Comparison of ENCODE assay signal across 8 mouse cellular contexts in genomic region chr11:29245988-29246387, GRCm38 (mm10). TPM values are rescaled to one million over a fixed set of nuclear protein-coding genes. Genes with fewer than 3 reads are reported as not detected.
DNase-seq lines count a peak whose midpoint lies in the region; ATAC-seq and TF ChIP-seq lines count a peak whose summit lies in the region.

No protein-coding gene starts in this region.

- no peak overlapping the region for H3K27ac ChIP-seq in kidney, embryonic 16.5 days (ENCODE audit: low read length)
- no peak overlapping the region for H3K27ac ChIP-seq in brown adipose tissue, adult 24 weeks (replicated peaks; ENCODE audit: low read depth, low read length)
- H3K27ac ChIP-seq in intestine, embryonic 14.5 days (ENCODE audit: low read depth): no peak overlapping the region

- WGBS in kidney, embryonic 16.5 days: 55% methylated on average over 4 of the region's 4 CpGs
- WGBS in intestine, embryonic 14.5 days: 55% methylated on average over 4 of the region's 4 CpGs

- H3K9me3 ChIP-seq in kidney, embryonic 16.5 days (ENCODE audit: low read length): no peaks in the 10 kb centered on the region
- H3K9me3 ChIP-seq in intestine, embryonic 14.5 days (ENCODE audit: control insufficient read depth, low read length): no peaks in the 10 kb centered on the region

- H3K4me3 ChIP-seq in kidney, embryonic 16.5 days (ENCODE audit: low read length): peak overlapping the region; percentile 87
- H3K4me3 ChIP-seq in brown adipose tissue, adult 24 weeks (ENCODE audit: insufficient read depth, low read depth, low read length): peak overlapping the region; percentile 23
- H3K4me3 ChIP-seq in intestine, embryonic 14.5 days (ENCODE audit: low read depth, low read length): peak overlapping the region; percentile 90
- H3K4me3 ChIP-seq in myocyte: peak overlapping the region; percentile 67

- ATAC-seq in kidney, embryonic 16.5 days (ENCODE audit: low FRiP score, low TSS enrichment): no peak
- no peak for ATAC-seq in intestine, embryonic 14.5 days (replicated peaks; ENCODE audit: low FRiP score, low TSS enrichment, low read depth)
- no peak for ATAC-seq in megakaryocyte-erythroid progenitor cell, adult 5-6 weeks (replicated peaks; ENCODE audit: low FRiP score, low TSS enrichment, poor library complexity, severe bottlenecking)

- peaks cover 20% of the 10 kb centered on the region for H3K36me3 ChIP-seq in kidney, embryonic 16.5 days (ENCODE audit: insufficient read depth, low read length)
- H3K36me3 ChIP-seq in intestine, embryonic 14.5 days (ENCODE audit: control insufficient read depth, insufficient read depth, low read length): peaks cover 25% of the 10 kb centered on the region
- H3K36me3 ChIP-seq in myocyte (ENCODE audit: control insufficient read depth, insufficient read depth): no peaks in the 10 kb centered on the region

- no peak for DNase-seq in kidney, adult 11 months
- no peak for DNase-seq in intestine, embryonic 14.5 days (ENCODE audit: low spot score)
- DNase-seq in thymus, postnatal 25 days: no peak
- DNase-seq in thymus, postnatal 0 days (ENCODE audit: low spot score): no peak

- TF ChIP-seq POLR2A in myocyte (IDR thresholded peaks at IDR 0.05; ENCODE audit: insufficient read length, low read depth): no peak

- H3K79me2 ChIP-seq in myocyte (ENCODE audit: control insufficient read depth, insufficient read depth): peaks cover 8% of the 10 kb centered on the region

- no peak overlapping the region for H3ac ChIP-seq in myocyte (ENCODE audit: control insufficient read depth, insufficient read length)

- peaks cover 14% of the 10 kb centered on the region for H3K4me1 ChIP-seq in kidney, embryonic 16.5 days (ENCODE audit: insufficient read depth, low read length)
- no peaks in the 10 kb centered on the region for H3K4me1 ChIP-seq in brown adipose tissue, adult 24 weeks (ENCODE audit: control insufficient read depth, insufficient read depth, insufficient read length, low read length)
- H3K4me1 ChIP-seq in intestine, embryonic 14.5 days (replicated peaks; ENCODE audit: control insufficient read depth, insufficient read depth, low read length): peaks cover 10% of the 10 kb centered on the region

- H3K27me3 ChIP-seq in kidney, embryonic 16.5 days (ENCODE audit: insufficient read depth, low read length): no peaks in the 10 kb centered on the region
- no peaks in the 10 kb centered on the region for H3K27me3 ChIP-seq in intestine, embryonic 14.5 days (replicated peaks; ENCODE audit: control insufficient read depth, insufficient read depth, low read length)
- H3K27me3 ChIP-seq in myocyte (ENCODE audit: control insufficient read depth, insufficient read depth, insufficient read length): no peaks in the 10 kb centered on the region

- no peak overlapping the region for H3K9ac ChIP-seq in kidney, embryonic 16.5 days (replicated peaks; ENCODE audit: low read length)
- H3K9ac ChIP-seq in intestine, embryonic 14.5 days (ENCODE audit: low read length): peak overlapping the region; percentile 51; the same call in 1 of the 2 replicates

- H3K4me2 ChIP-seq in kidney, embryonic 16.5 days (replicated peaks; ENCODE audit: low read depth, low read length): peak overlapping the region; percentile 71
- H3K4me2 ChIP-seq in intestine, embryonic 14.5 days (ENCODE audit: low read length): peak overlapping the region; percentile 62
- H3K4me2 ChIP-seq in myocyte (ENCODE audit: low read depth): peak overlapping the region; percentile 96

TF ChIP-seq in myocyte, 11 proteins besides CTCF, POLR2A, EP300 and RAD21:
- no peak for TF ChIP-seq E2F4 (IDR thresholded peaks at IDR 0.05; ENCODE audit: insufficient read depth)
- no peak for TF ChIP-seq MAX (IDR thresholded peaks at IDR 0.05; ENCODE audit: low read depth)
- no peak for TF ChIP-seq POLR2AphosphoS2 (IDR thresholded peaks at IDR 0.05; ENCODE audit: insufficient read length, low read depth)
- TF ChIP-seq MYOG (IDR thresholded peaks at IDR 0.05; ENCODE audit: control insufficient read depth in 1 of 3, insufficient read depth in 1 of 3, insufficient read length in 2 of 3, low read depth in 2 of 3): no peak
- no peak for TF ChIP-seq SRF (IDR thresholded peaks at IDR 0.05; ENCODE audit: control insufficient read depth, insufficient read length, low read depth)
- no peak for TF ChIP-seq TCF3 (IDR thresholded peaks at IDR 0.05; ENCODE audit: insufficient read length, low read depth)
- TF ChIP-seq USF1 (IDR thresholded peaks at IDR 0.05; ENCODE audit: low read depth): no peak
- no peak for TF ChIP-seq TCF12 (IDR thresholded peaks at IDR 0.05; ENCODE audit: insufficient read depth, poor library complexity, severe bottlenecking)
- no peak for TF ChIP-seq REST (IDR thresholded peaks at IDR 0.05; ENCODE audit: insufficient read depth, insufficient read length)
- no peak for TF ChIP-seq MYOD1 (IDR thresholded peaks at IDR 0.05; ENCODE audit: control insufficient read depth in 1 of 3, insufficient read length in 2 of 3, low read depth in 2 of 3)
- TF ChIP-seq CEBPB (IDR thresholded peaks at IDR 0.05; ENCODE audit: insufficient read depth, poor library complexity, severe bottlenecking): no peak

RNA-seq across cellular contexts. Expression of gene Cfap36, which starts 1.2 kb away (rescaled TPM):
- polyA plus RNA-seq in kidney, embryonic 16.5 days (2015; fragmentation: Nextera tagmentation; extraction: Ambion mirVana): 58.3 and 61.5 TPM in 2 replicates
- polyA plus RNA-seq in brown adipose tissue, adult 24 weeks (2012; ENCODE audit: insufficient read depth, insufficient read length, missing spikeins): 20.9 and 24.3 TPM in 2 replicates
- polyA plus RNA-seq in intestine, embryonic 14.5 days (2014; fragmentation: Nextera tagmentation; extraction: Ambion mirVana): 38.9 and 41.9 TPM in 2 replicates
- 17.6 TPM for polyA plus RNA-seq in myocyte (2012; fragmentation: generic; extraction: Trizol)
- total RNA-seq in megakaryocyte-erythroid progenitor cell, adult 5-6 weeks (2014; fragmentation: Nextera tagmentation): 20.2 and 27.5 TPM in 2 replicates
- total RNA-seq in megakaryocyte-erythroid progenitor cell, adult 5-6 weeks (2017): 34.3 and 58.5 TPM in 2 replicates
- 62.2 and 67.1 TPM in 2 replicates for polyA plus RNA-seq in thymus, postnatal 0 days (2015; fragmentation: Nextera tagmentation; extraction: Ambion mirVana)

Comparison
In these comparisons a context has a peak if more than half of its experiments do, and no peak if none do; other contexts are left out.
1. H3K4me3 ChIP-seq: peak in every context shown above with its lines; median percentile 90 in intestine, embryonic 14.5 days; 87 in kidney, embryonic 16.5 days; 67 in myocyte; 23 in brown adipose tissue, adult 24 weeks.